In the genomic region with DNA sequence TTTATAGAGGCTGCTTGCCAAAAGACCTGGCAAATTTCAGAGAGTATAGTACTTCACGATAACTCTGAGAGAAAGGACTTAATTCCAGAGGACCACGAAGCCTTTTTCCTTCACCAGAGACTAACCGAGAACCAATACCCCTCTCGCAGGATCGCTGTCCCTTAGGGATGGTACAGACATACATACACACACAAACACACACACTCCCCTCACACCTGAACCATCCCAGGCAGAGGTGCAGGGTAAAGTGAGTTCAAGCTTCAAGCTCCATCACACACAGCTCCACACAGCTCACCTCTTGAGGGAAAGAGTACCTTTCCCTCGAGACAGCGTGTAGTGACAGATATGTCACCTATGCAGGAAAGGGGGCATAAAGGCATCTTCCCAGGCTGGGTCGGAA, we compare ENCODE assay signal across 7 mouse cellular contexts. TPM values are rescaled to one million over a fixed set of nuclear protein-coding genes. Genes with fewer than 3 reads are reported as not detected.
A peak's percentile ranks its signal among the peaks of the same experiment; 100 is the strongest.
DNase-seq lines count a peak whose midpoint lies in the region; ATAC-seq lines count a peak whose summit lies in the region.

No protein-coding gene starts in this region.

- H3K9ac ChIP-seq in embryonic facial prominence, embryonic 13.5 days: peak overlapping the region; percentile 84
- H3K9ac ChIP-seq in limb, embryonic 12.5 days (replicated peaks): peak overlapping the region; percentile 77
- H3K9ac ChIP-seq in neural tube, embryonic 13.5 days: peak overlapping the region; percentile 86

- no peak for DNase-seq in right cerebral cortex, postnatal 25 days
- DNase-seq in gastrocnemius, postnatal 4 days (ENCODE audit: low spot score in 2 of 2): no peak

- WGBS in embryonic facial prominence, embryonic 13.5 days: 0% methylated on average over 8 of the region's 8 CpGs
- 3% methylated on average over 8 of the region's 8 CpGs for WGBS in limb, embryonic 12.5 days
- WGBS in neural tube, embryonic 13.5 days: 2% methylated on average over 8 of the region's 8 CpGs

- H3K4me1 ChIP-seq in megakaryocyte, embryonic 14.5 days: peaks cover 55% of the 10 kb centered on the region
- peaks cover 16% of the 10 kb centered on the region; the same call in 1 of the 2 replicates for H3K4me1 ChIP-seq in embryonic facial prominence, embryonic 13.5 days
- H3K4me1 ChIP-seq in limb, embryonic 12.5 days (replicated peaks): peaks cover 13% of the 10 kb centered on the region
- H3K4me1 ChIP-seq in neural tube, embryonic 13.5 days (replicated peaks): peaks cover 22% of the 10 kb centered on the region

- H3K4me2 ChIP-seq in embryonic facial prominence, embryonic 13.5 days: peak overlapping the region; percentile 88
- peak overlapping the region; percentile 87 for H3K4me2 ChIP-seq in limb, embryonic 12.5 days
- peak overlapping the region; percentile 81 for H3K4me2 ChIP-seq in neural tube, embryonic 13.5 days

- no peaks in the 10 kb centered on the region for H3K9me3 ChIP-seq in megakaryocyte, embryonic 14.5 days
- H3K9me3 ChIP-seq in embryonic facial prominence, embryonic 13.5 days: no peaks in the 10 kb centered on the region
- no peaks in the 10 kb centered on the region for H3K9me3 ChIP-seq in limb, embryonic 12.5 days
- no peaks in the 10 kb centered on the region for H3K9me3 ChIP-seq in neural tube, embryonic 13.5 days

- H3K36me3 ChIP-seq in megakaryocyte, embryonic 14.5 days (replicated peaks; ENCODE audit: low read length): peaks cover 4% of the 10 kb centered on the region
- H3K36me3 ChIP-seq in embryonic facial prominence, embryonic 13.5 days: no peaks in the 10 kb centered on the region
- H3K36me3 ChIP-seq in limb, embryonic 12.5 days: no peaks in the 10 kb centered on the region
- H3K36me3 ChIP-seq in neural tube, embryonic 13.5 days: no peaks in the 10 kb centered on the region

- peak overlapping the region; percentile 99 for H3K4me3 ChIP-seq in megakaryocyte, embryonic 14.5 days (replicated peaks)
- H3K4me3 ChIP-seq in embryonic facial prominence, embryonic 13.5 days: peak overlapping the region; percentile 82
- peak overlapping the region; percentile 73 for H3K4me3 ChIP-seq in limb, embryonic 12.5 days (replicated peaks)
- peak overlapping the region; percentile 77 for H3K4me3 ChIP-seq in neural tube, embryonic 13.5 days

- H3K27ac ChIP-seq in embryonic facial prominence, embryonic 13.5 days: peak overlapping the region; percentile 98
- peak overlapping the region; percentile 98 for H3K27ac ChIP-seq in limb, embryonic 12.5 days
- peak overlapping the region; percentile 97 for H3K27ac ChIP-seq in neural tube, embryonic 13.5 days (replicated peaks)

- ATAC-seq in megakaryocyte, adult 5-6 weeks (ENCODE audit: poor library complexity, severe bottlenecking): no peak
- no peak for ATAC-seq in embryonic facial prominence, embryonic 13.5 days (ENCODE audit: insufficient number of reproducible peaks, insufficient read depth, low FRiP score, low TSS enrichment, low read depth)
- ATAC-seq in limb, embryonic 12.5 days (ENCODE audit: insufficient number of reproducible peaks, insufficient read depth, low FRiP score, low TSS enrichment, low read depth): no peak
- ATAC-seq in neural tube, embryonic 13.5 days (ENCODE audit: low read depth): peak; percentile 3

- no peaks in the 10 kb centered on the region for H3K27me3 ChIP-seq in megakaryocyte, embryonic 14.5 days (replicated peaks)
- no peaks in the 10 kb centered on the region for H3K27me3 ChIP-seq in embryonic facial prominence, embryonic 13.5 days
- H3K27me3 ChIP-seq in limb, embryonic 12.5 days: no peaks in the 10 kb centered on the region
- H3K27me3 ChIP-seq in neural tube, embryonic 13.5 days: no peaks in the 10 kb centered on the region; the same call in 1 of the 2 replicates

RNA-seq across cellular contexts. Expression of gene Rps6ka5, which starts 2.6 kb away (rescaled TPM):
- polyA plus RNA-seq in megakaryocyte, embryonic 14.5 days (2012; ENCODE audit: insufficient read depth, low replicate concordance): 1.3 and 4.9 TPM in 2 replicates
- 18.2 and 19.4 TPM in 2 replicates for total RNA-seq in megakaryocyte, adult 5-6 weeks (2015)
- total RNA-seq in megakaryocyte, adult 5-6 weeks (2017): 30.9 and 37.6 TPM in 2 replicates
- 6.1 and 6.6 TPM in 2 replicates for polyA plus RNA-seq in embryonic facial prominence, embryonic 13.5 days (2015; fragmentation: Nextera tagmentation; extraction: Ambion mirVana)
- polyA plus RNA-seq in limb, embryonic 12.5 days (2016; fragmentation: Nextera tagmentation; extraction: Ambion mirVana): 6.6 TPM in 2 replicates
- 5.5 and 6.2 TPM in 2 replicates for polyA plus RNA-seq in neural tube, embryonic 13.5 days (2015; fragmentation: Nextera tagmentation; extraction: Ambion mirVana)
- 10 to 100 TPM; 11.0 to 14.1 TPM for total RNA-seq in gastrocnemius, postnatal 4 days (2021)

RNA-seq across cellular contexts. Expression of gene Dglucy, which starts 54.7 kb away (rescaled TPM):
- polyA plus RNA-seq in megakaryocyte, embryonic 14.5 days (2012; ENCODE audit: insufficient read depth, low replicate concordance): 1.0 TPM in 1 of 2 replicates, not detected in the other
- 21.3 and 25.9 TPM in 2 replicates for total RNA-seq in megakaryocyte, adult 5-6 weeks (2015)
- total RNA-seq in megakaryocyte, adult 5-6 weeks (2017): 33.3 and 35.6 TPM in 2 replicates
- 2.4 and 2.8 TPM in 2 replicates for polyA plus RNA-seq in embryonic facial prominence, embryonic 13.5 days (2015; fragmentation: Nextera tagmentation; extraction: Ambion mirVana)
- 0.99 and 1.5 TPM in 2 replicates for polyA plus RNA-seq in limb, embryonic 12.5 days (2016; fragmentation: Nextera tagmentation; extraction: Ambion mirVana)
- 1.8 and 2.0 TPM in 2 replicates for polyA plus RNA-seq in neural tube, embryonic 13.5 days (2015; fragmentation: Nextera tagmentation; extraction: Ambion mirVana)
- total RNA-seq in gastrocnemius, postnatal 4 days (2021): 1 to 10 TPM; 3.6 to 4.0 TPM
